Mouse (Mus musculus): ENCODE measurements around the gene Kcnj15. TPM values are rescaled to one million over a fixed set of nuclear protein-coding genes. Genes with fewer than 3 reads are reported as not detected.

Gene Kcnj15
- polyA plus RNA-seq, 1 experiment from 2014 or later = 0.19 TPM

DNA sequence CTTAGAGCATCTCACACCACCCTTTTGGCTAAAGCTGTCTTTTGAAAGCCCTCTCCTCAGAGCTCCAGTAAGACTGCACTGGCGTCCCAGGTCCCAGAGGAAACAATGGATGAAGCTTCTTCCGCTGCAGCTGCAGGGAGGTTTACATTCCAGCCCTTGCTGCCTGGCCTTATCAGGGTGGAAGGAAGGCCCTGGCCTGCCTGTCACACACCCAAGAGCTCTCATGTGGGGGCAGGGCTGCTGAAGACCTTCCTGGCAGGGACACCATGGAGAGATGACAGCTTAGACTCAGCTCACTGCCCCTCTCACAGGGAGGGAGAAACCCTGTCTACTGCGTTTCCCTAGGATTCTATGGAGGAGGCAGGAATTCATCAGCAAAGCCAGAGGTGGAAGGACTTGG, 89.8 kb downstream of the Kcnj15 start:
- no peaks in the 10 kb centered on the region for H3K9me3 ChIP-seq (replicated peaks; ENCODE audit: control insufficient read depth, low read length)
- no peaks in the 10 kb centered on the region for H3K36me3 ChIP-seq (ENCODE audit: control insufficient read depth, insufficient read depth)
- WGBS (ENCODE audit: insufficient replicate concordance) = 8% methylated on average over 3 of the region's 3 CpGs
- H3K27me3 ChIP-seq (ENCODE audit: control insufficient read depth, insufficient read depth, low read depth, low read length) = no peaks in the 10 kb centered on the region
- no peaks in the 10 kb centered on the region for H3K4me1 ChIP-seq (ENCODE audit: control insufficient read depth, low read depth, low read length)
- H3K4me3 ChIP-seq (ENCODE audit: low read depth, low read length) = no peak overlapping the region
- peak; percentile 38; the same call in 1 of the 2 replicates for ATAC-seq (ENCODE audit: low read depth)
- H3K27ac ChIP-seq (ENCODE audit: low read length) = no peak overlapping the region
- no peak overlapping the region for H3K9ac ChIP-seq (ENCODE audit: low read depth, low read length)
- H3K4me2 ChIP-seq (ENCODE audit: low read depth, low read length) = no peak overlapping the region

DNA sequence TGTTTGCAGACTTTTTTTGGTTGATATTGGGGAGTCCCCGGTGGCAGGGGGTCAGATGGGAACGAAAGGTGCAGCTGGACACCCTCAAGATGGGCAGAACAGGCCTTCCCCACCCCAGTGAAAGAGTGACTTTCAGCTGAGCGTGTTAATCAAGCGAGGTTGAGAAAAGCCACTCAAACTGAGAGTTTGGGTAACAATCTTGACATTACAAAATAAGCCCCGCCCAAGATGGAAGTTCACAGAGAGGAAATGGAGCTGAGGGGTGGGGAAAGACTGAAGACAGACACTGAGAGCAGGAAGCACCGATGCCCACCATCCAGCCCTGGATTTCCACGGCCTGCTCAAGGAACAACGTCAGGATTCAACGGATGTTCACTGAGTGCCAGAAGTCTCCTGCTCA, 91.2 kb downstream of the Kcnj15 start:
- H3K27ac ChIP-seq (ENCODE audit: low read length) = no peak overlapping the region
- no peak overlapping the region for H3K4me2 ChIP-seq (ENCODE audit: low read depth, low read length)

DNA sequence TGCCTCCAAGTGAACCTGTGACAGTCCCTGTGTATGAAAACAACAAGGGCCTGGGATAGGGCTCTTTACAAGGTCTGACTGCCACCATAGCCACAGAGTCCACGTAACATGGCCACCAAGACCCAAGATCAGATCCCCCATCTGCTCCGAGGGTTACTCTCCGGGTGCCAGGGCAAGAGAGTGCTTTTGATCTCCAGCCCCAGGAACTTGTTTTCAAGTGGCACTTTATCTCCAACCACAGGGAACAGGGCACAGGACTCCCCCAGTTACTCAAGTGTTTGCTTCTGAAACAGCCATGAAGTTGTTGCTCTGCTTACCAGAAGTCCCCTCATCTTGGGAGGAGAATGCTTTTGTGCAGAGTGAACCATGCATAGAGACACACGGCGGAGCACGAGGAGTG, 92.0 kb downstream of the Kcnj15 start:
- Histone ChIP-seq H3K4me2 (ENCODE audit: low read depth, low read length) (no peak overlapping the region), H3K9me3 (replicated peaks; ENCODE audit: control insufficient read depth, low read length) (no peaks in the 10 kb centered on the region), H3K36me3 (ENCODE audit: control insufficient read depth, insufficient read depth) (no peaks in the 10 kb centered on the region), H3K27me3 (ENCODE audit: control insufficient read depth, insufficient read depth, low read depth, low read length) (no peaks in the 10 kb centered on the region), H3K27ac (ENCODE audit: low read length) (peak overlapping the region; percentile 8), H3K4me3 (ENCODE audit: low read depth, low read length) (no peak overlapping the region), H3K9ac (ENCODE audit: low read depth, low read length) (no peak overlapping the region), H3K4me1 (ENCODE audit: control insufficient read depth, low read depth, low read length) (no peaks in the 10 kb centered on the region)
- WGBS (ENCODE audit: insufficient replicate concordance) = 65% methylated on average over 6 of the region's 6 CpGs
- no peak for ATAC-seq (ENCODE audit: low read depth)

More for the DNA sequence above, 91.2 kb downstream of the Kcnj15 start:
- H3K9ac ChIP-seq (ENCODE audit: low read depth, low read length) = no peak overlapping the region
- no peak overlapping the region for H3K4me3 ChIP-seq (ENCODE audit: low read depth, low read length)
- no peaks in the 10 kb centered on the region for H3K9me3 ChIP-seq (replicated peaks; ENCODE audit: control insufficient read depth, low read length)
- no peak for ATAC-seq (ENCODE audit: low read depth)
- H3K36me3 ChIP-seq (ENCODE audit: control insufficient read depth, insufficient read depth) = no peaks in the 10 kb centered on the region
- H3K27me3 ChIP-seq (ENCODE audit: control insufficient read depth, insufficient read depth, low read depth, low read length) = no peaks in the 10 kb centered on the region
- H3K4me1 ChIP-seq (ENCODE audit: control insufficient read depth, low read depth, low read length) = no peaks in the 10 kb centered on the region
- 52% methylated on average over 9 of the region's 9 CpGs for WGBS (ENCODE audit: insufficient replicate concordance)

DNA sequence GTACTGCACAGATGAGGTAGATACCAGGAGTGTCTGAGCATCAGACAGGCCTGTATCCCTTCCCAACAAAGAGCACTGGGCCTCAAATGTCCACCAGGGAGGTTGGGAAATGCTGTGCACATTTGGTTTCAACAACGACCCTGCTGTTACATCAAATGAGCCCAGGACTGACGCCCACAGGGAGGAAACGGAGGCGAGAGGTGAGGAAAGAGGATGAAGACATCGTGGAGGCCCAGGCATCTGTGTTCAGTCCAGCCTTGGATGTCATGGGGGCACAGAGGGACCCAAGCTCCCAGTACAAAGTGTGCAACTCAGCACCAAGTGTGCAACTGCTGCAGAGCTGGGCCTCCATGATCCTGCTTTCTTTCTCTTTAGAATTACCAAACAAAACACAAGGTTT, 92.4 kb downstream of the Kcnj15 start:
- H3K36me3 ChIP-seq (ENCODE audit: control insufficient read depth, insufficient read depth) = no peaks in the 10 kb centered on the region
- no peaks in the 10 kb centered on the region for H3K27me3 ChIP-seq (ENCODE audit: control insufficient read depth, insufficient read depth, low read depth, low read length)
- H3K4me1 ChIP-seq (ENCODE audit: control insufficient read depth, low read depth, low read length) = no peaks in the 10 kb centered on the region
- H3K9ac ChIP-seq (ENCODE audit: low read depth, low read length) = no peak overlapping the region
- peak; percentile 31; the same call in 1 of the 2 replicates for ATAC-seq (ENCODE audit: low read depth)
- no peak overlapping the region for H3K4me2 ChIP-seq (ENCODE audit: low read depth, low read length)
- WGBS (ENCODE audit: insufficient replicate concordance) = 55% methylated on average over 5 of the region's 5 CpGs
- H3K4me3 ChIP-seq (ENCODE audit: low read depth, low read length) = no peak overlapping the region
- H3K9me3 ChIP-seq (replicated peaks; ENCODE audit: control insufficient read depth, low read length) = no peaks in the 10 kb centered on the region
- no peak overlapping the region for H3K27ac ChIP-seq (ENCODE audit: low read length)
